Mouse (Mus musculus): ENCODE measurements around the gene F3.

GRCm38 (mm10) chr3:121680187-121680586 lies 43.1 kb upstream of the F3 start:
- TF ChIP-seq POLR2A (IDR thresholded peaks at IDR 0.05; ENCODE audit: insufficient read length, low read depth) (no peak), MAX (IDR thresholded peaks at IDR 0.05; ENCODE audit: low read depth) (no peak), MYOG (IDR thresholded peaks at IDR 0.05; ENCODE audit: control insufficient read depth in 1 of 3, insufficient read depth in 1 of 3, insufficient read length in 2 of 3, low read depth in 2 of 3) (no peak), MYOD1 (IDR thresholded peaks at IDR 0.05; ENCODE audit: control insufficient read depth in 1 of 3, insufficient read length in 2 of 3, low read depth in 2 of 3) (no peak), USF1 (IDR thresholded peaks at IDR 0.05; ENCODE audit: low read depth) (no peak), E2F4 (IDR thresholded peaks at IDR 0.05; ENCODE audit: insufficient read depth) (no peak)
